Mouse (Mus musculus): ENCODE measurements around the gene Cryzl2. TPM values are rescaled to one million over a fixed set of nuclear protein-coding genes. Genes with fewer than 3 reads are reported as not detected.

Gene Cryzl2
- 13.4 and 13.6 TPM in 2 replicates for polyA plus RNA-seq (2014; fragmentation: Nextera tagmentation; extraction: Ambion mirVana)

DNA sequence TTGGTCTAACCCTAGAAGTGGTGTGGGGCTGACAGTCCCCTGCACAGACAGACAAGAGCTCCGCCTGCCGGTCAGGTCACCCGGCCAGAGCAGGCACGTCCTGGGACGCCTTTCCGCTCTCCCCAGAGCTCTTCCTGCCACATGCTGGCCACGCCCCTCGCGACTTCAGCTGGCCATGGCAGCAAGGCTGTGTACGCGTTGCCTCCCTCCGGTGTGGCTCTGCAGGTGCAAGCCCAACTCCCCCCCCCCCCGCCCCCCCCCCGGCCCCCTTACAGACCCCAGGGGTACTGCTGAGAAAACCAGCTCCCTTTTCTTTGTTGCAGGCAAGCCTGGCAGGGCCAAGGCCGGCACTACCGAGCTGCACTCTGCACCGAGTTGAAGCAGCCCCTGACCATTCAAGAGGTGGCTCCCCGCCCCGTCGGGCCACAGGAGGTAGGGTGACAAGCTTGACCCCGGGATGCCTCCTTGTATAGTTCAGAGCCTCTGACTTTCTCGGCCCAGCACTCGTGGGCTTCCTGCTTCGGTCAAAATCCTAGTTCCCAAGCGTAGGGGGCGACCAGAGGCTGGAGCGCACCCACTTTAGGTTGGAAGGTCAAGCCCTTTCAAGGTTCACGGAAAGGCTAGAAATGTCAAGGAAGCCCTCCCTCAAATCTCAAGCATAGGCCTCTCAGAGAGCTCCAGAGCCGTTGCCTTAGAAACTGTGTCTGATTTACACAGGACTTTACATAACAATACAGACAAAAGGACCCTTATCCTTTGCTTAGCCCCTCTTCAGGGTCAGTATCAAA lies at the start of gene Cryzl2:
Gene Cryzl2 (plus strand): TSS at position 157 of the 788 bp plus-strand sequence.
- Histone ChIP-seq H3K27ac (replicated peaks; ENCODE audit: low read depth, low read length) (peak within 1 kb of the TSS; percentile 48), H3K9ac (ENCODE audit: low read depth, low read length) (peak within 1 kb of the TSS; percentile 60), H3K4me3 (ENCODE audit: low read depth, low read length) (peak within 1 kb of the TSS; percentile 34), H3K4me2 (ENCODE audit: low read depth, low read length) (peak within 1 kb of the TSS; percentile 60), H3K9me3 (ENCODE audit: control insufficient read depth, low read length) (no peaks in the 10 kb centered on the region), H3K36me3 (ENCODE audit: control insufficient read depth, insufficient read depth, low read length) (no peaks in the 10 kb centered on the region), H3K27me3 (replicated peaks; ENCODE audit: control insufficient read depth, insufficient read depth, low read length) (no peaks in the 10 kb centered on the region), H3K4me1 (ENCODE audit: control insufficient read depth, insufficient read depth, low read length) (no peaks in the 10 kb centered on the region)
- DNase-seq (ENCODE audit: low spot score) (peak; percentile 89), ATAC-seq (ENCODE audit: low read depth) (peak; percentile 89)
- WGBS, result 12% methylated on average over 21 of the region's 29 CpGs

GRCm38 (mm10) chr1:157409648-157410047 lies 48.7 kb upstream of the Cryzl2 start:
- no peak overlapping the region for H3K9ac ChIP-seq (ENCODE audit: low read depth, low read length)
- no peak for ATAC-seq (ENCODE audit: low read depth)
- peaks cover 8% of the 10 kb centered on the region for H3K4me1 ChIP-seq (ENCODE audit: control insufficient read depth, insufficient read depth, low read length)
- no peaks in the 10 kb centered on the region for H3K9me3 ChIP-seq (ENCODE audit: control insufficient read depth, low read length)
- no peaks in the 10 kb centered on the region for H3K36me3 ChIP-seq (ENCODE audit: control insufficient read depth, insufficient read depth, low read length)
- no peak overlapping the region for H3K27ac ChIP-seq (replicated peaks; ENCODE audit: low read depth, low read length)
- no peak overlapping the region for H3K4me3 ChIP-seq (ENCODE audit: low read depth, low read length)
- no peak overlapping the region for H3K4me2 ChIP-seq (ENCODE audit: low read depth, low read length)
- no peak for DNase-seq (ENCODE audit: low spot score)
- H3K27me3 ChIP-seq (replicated peaks; ENCODE audit: control insufficient read depth, insufficient read depth, low read length), result no peaks in the 10 kb centered on the region
- 81% methylated on average over 2 of the region's 2 CpGs for WGBS

DNA sequence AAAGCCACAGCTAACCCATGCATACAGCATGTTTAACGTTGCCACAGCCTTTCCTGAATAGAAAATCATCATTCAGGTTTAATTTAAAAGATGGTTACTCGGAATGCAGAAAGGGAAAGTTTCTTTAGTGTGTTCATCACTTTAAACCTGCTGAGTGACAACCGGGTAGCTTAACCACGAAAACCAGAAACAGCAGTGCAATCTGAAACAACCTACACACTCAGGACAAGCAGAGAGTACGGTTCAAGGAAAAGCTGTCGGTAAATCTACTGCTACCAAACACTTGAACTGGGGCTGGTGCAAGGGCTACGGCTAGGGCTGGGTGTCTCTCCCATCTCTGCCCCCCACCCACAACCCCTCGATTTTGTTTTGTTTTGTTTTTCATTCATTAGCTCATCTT lies 47.4 kb upstream of the Cryzl2 start:
- H3K9ac ChIP-seq (ENCODE audit: low read depth, low read length), result peak overlapping the region; percentile 85
- DNase-seq (ENCODE audit: low spot score), result no peak
- H3K36me3 ChIP-seq (ENCODE audit: control insufficient read depth, insufficient read depth, low read length), result no peaks in the 10 kb centered on the region
- peak overlapping the region; percentile 84 for H3K4me2 ChIP-seq (ENCODE audit: low read depth, low read length)
- H3K4me1 ChIP-seq (ENCODE audit: control insufficient read depth, insufficient read depth, low read length), result peaks cover 8% of the 10 kb centered on the region
- H3K27ac ChIP-seq (replicated peaks; ENCODE audit: low read depth, low read length), result no peak overlapping the region
- WGBS, result 10% methylated on average over 8 of the region's 8 CpGs
- no peak for ATAC-seq (ENCODE audit: low read depth)
- peak overlapping the region; percentile 87 for H3K4me3 ChIP-seq (ENCODE audit: low read depth, low read length)
- no peaks in the 10 kb centered on the region for H3K9me3 ChIP-seq (ENCODE audit: control insufficient read depth, low read length)
- no peaks in the 10 kb centered on the region for H3K27me3 ChIP-seq (replicated peaks; ENCODE audit: control insufficient read depth, insufficient read depth, low read length)

GRCm38 (mm10) chr1:157411341-157411710 lies 47.1 kb upstream of the Cryzl2 start:
- H3K9me3 ChIP-seq (ENCODE audit: control insufficient read depth, low read length), result no peaks in the 10 kb centered on the region
- H3K9ac ChIP-seq (ENCODE audit: low read depth, low read length), result peak overlapping the region; percentile 85
- ATAC-seq (ENCODE audit: low read depth) (no peak), DNase-seq (ENCODE audit: low spot score) (no peak)
- H3K4me3 ChIP-seq (ENCODE audit: low read depth, low read length), result peak overlapping the region; percentile 87
- no peaks in the 10 kb centered on the region for H3K36me3 ChIP-seq (ENCODE audit: control insufficient read depth, insufficient read depth, low read length)
- H3K4me1 ChIP-seq (ENCODE audit: control insufficient read depth, insufficient read depth, low read length), result peaks cover 8% of the 10 kb centered on the region
- H3K27me3 ChIP-seq (replicated peaks; ENCODE audit: control insufficient read depth, insufficient read depth, low read length), result no peaks in the 10 kb centered on the region
- H3K27ac ChIP-seq (replicated peaks; ENCODE audit: low read depth, low read length), result no peak overlapping the region
- peak overlapping the region; percentile 84 for H3K4me2 ChIP-seq (ENCODE audit: low read depth, low read length)
- WGBS, result 1% methylated on average over 4 of the region's 4 CpGs

GRCm38 (mm10) chr1:157411711-157412380 lies 46.5 kb upstream of the Cryzl2 start:
- Histone ChIP-seq H3K9ac (ENCODE audit: low read depth, low read length) (peak overlapping the region; percentile 85), H3K36me3 (ENCODE audit: control insufficient read depth, insufficient read depth, low read length) (no peaks in the 10 kb centered on the region), H3K9me3 (ENCODE audit: control insufficient read depth, low read length) (no peaks in the 10 kb centered on the region), H3K4me3 (ENCODE audit: low read depth, low read length) (peak overlapping the region; percentile 87), H3K27ac (replicated peaks; ENCODE audit: low read depth, low read length) (peak overlapping the region; percentile 91), H3K27me3 (replicated peaks; ENCODE audit: control insufficient read depth, insufficient read depth, low read length) (no peaks in the 10 kb centered on the region), H3K4me1 (ENCODE audit: control insufficient read depth, insufficient read depth, low read length) (peaks cover 8% of the 10 kb centered on the region), H3K4me2 (ENCODE audit: low read depth, low read length) (peak overlapping the region; percentile 84)
- ATAC-seq (ENCODE audit: low read depth) (peak; percentile 90), DNase-seq (ENCODE audit: low spot score) (peak; percentile 31)
- WGBS, result under 1% methylated on average over 22 of the region's 85 CpGs

DNA sequence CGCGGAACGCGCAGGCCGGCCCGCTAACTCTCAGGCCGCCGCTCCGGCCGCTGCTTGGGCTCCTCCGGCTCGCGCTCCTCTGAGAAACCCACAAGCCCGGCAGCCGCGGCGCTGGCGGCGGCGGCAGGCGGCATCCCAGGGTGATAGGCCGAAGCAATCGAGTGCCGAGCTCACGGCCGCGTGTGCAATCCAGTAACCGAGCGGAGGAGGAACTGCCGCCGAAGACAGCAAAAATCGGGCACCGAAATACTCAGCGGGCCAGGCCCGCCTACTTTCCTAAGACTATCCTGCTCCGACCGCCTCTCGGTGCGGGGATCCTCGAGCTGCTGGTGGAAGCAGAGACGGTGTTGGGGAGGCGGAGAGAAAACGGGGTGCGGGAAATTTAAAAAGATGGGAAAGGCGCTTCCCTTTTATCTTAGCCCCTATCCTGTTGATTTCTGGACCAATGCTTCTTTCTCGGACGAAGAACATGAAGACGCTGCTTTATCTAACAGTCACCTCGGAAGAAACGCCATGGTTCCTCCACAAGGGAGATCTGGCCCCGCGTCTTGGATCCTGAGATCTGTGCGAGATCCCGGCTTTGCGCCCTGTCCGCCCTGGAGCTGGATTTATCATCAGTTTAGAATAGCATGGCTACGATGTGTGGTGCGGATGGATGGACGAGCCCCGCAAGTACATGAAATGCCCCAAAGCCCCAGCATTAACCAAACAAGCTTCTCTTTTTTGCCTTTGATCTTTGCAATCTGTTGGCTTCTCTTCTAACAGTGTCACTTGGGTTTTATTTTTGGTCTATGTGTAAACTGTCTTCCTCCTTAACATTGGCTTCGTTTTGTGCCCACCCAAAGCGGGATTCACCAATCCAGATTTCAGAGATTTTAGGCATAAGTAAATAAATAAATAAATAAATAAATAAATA lies 45.7 kb upstream of the Cryzl2 start, which contains the start of gene Rasal2:
Gene Rasal2 (minus strand): TSS at position 142 of the 916 bp plus-strand sequence.
- H3K4me3 ChIP-seq (ENCODE audit: low read depth, low read length), result peak within 1 kb of the TSS; percentile 87
- H3K4me2 ChIP-seq (ENCODE audit: low read depth, low read length), result peak within 1 kb of the TSS; percentile 84
- H3K27ac ChIP-seq (replicated peaks; ENCODE audit: low read depth, low read length), result peak within 1 kb of the TSS; percentile 91
- H3K4me1 ChIP-seq (ENCODE audit: control insufficient read depth, insufficient read depth, low read length), result peaks cover 8% of the 10 kb centered on the region
- no peaks in the 10 kb centered on the region for H3K36me3 ChIP-seq (ENCODE audit: control insufficient read depth, insufficient read depth, low read length)
- no peaks in the 10 kb centered on the region for H3K27me3 ChIP-seq (replicated peaks; ENCODE audit: control insufficient read depth, insufficient read depth, low read length)
- H3K9me3 ChIP-seq (ENCODE audit: control insufficient read depth, low read length), result no peaks in the 10 kb centered on the region
- peak within 1 kb of the TSS; percentile 85 for H3K9ac ChIP-seq (ENCODE audit: low read depth, low read length)
- peak; percentile 98 for ATAC-seq (ENCODE audit: low read depth)
- 1% methylated on average over 47 of the region's 62 CpGs for WGBS
- peak; percentile 99 for DNase-seq (ENCODE audit: low spot score)

GRCm38 (mm10) chr1:157415771-157416170 lies 42.6 kb upstream of the Cryzl2 start:
- Histone ChIP-seq H3K4me3 (ENCODE audit: low read depth, low read length) (no peak overlapping the region), H3K9me3 (ENCODE audit: control insufficient read depth, low read length) (no peaks in the 10 kb centered on the region), H3K27ac (replicated peaks; ENCODE audit: low read depth, low read length) (no peak overlapping the region), H3K36me3 (ENCODE audit: control insufficient read depth, insufficient read depth, low read length) (peaks cover 5% of the 10 kb centered on the region; the same call in 1 of the 2 replicates), H3K4me2 (ENCODE audit: low read depth, low read length) (no peak overlapping the region), H3K9ac (ENCODE audit: low read depth, low read length) (no peak overlapping the region), H3K4me1 (ENCODE audit: control insufficient read depth, insufficient read depth, low read length) (peaks cover 5% of the 10 kb centered on the region), H3K27me3 (replicated peaks; ENCODE audit: control insufficient read depth, insufficient read depth, low read length) (no peaks in the 10 kb centered on the region)
- WGBS, result 85% methylated on average over 3 of the region's 3 CpGs
- DNase-seq (ENCODE audit: low spot score) (no peak), ATAC-seq (ENCODE audit: low read depth) (no peak)

DNA sequence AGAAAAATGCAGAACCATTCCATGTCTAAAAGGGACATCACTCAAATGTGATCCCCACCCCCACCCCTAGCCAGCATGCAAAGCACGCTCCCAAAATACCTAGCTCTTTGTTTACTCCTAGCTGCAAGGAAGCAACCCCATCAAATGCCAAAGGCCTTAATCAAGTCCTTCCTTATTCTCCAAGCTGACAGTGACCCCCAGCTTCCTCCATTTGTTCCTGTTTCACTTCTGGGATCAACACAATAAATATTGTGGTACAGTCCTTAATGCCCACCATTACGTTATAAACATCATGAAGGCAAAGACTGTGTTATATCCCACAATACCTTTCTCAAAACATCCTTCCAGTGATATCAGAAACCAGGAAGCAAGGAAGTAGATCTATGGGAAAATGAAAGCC lies 41.7 kb upstream of the Cryzl2 start:
- Histone ChIP-seq H3K27me3 (replicated peaks; ENCODE audit: control insufficient read depth, insufficient read depth, low read length) (no peaks in the 10 kb centered on the region), H3K4me3 (ENCODE audit: low read depth, low read length) (no peak overlapping the region), H3K9me3 (ENCODE audit: control insufficient read depth, low read length) (no peaks in the 10 kb centered on the region), H3K4me2 (ENCODE audit: low read depth, low read length) (no peak overlapping the region), H3K9ac (ENCODE audit: low read depth, low read length) (no peak overlapping the region), H3K27ac (replicated peaks; ENCODE audit: low read depth, low read length) (no peak overlapping the region), H3K4me1 (ENCODE audit: control insufficient read depth, insufficient read depth, low read length) (no peaks in the 10 kb centered on the region), H3K36me3 (ENCODE audit: control insufficient read depth, insufficient read depth, low read length) (peaks cover 5% of the 10 kb centered on the region; the same call in 1 of the 2 replicates)
- 87% methylated on average over 2 of the region's 2 CpGs for WGBS
- no peak for ATAC-seq (ENCODE audit: low read depth)
- DNase-seq (ENCODE audit: low spot score), result no peak
